Mouse (Mus musculus): ENCODE data around the gene Asic4.

GRCm38 (mm10) chr1:75501905-75502304 lies 51.7 kb downstream of the Asic4 start:
- TF ChIP-seq CTCF (IDR thresholded peaks at IDR 0.05; ENCODE audit: control insufficient read depth, insufficient read depth, insufficient read length) (no peak), USF1 (IDR thresholded peaks at IDR 0.05; ENCODE audit: low read depth) (no peak), MAX (IDR thresholded peaks at IDR 0.05) (no peak)

Measured in C2C12 (cell line).